Mouse (Mus musculus): ENCODE results near the gene Plekhg1. TPM values are rescaled to one million over a fixed set of nuclear protein-coding genes. Genes with fewer than 3 reads are reported as not detected.
A peak's percentile ranks its signal among the peaks of the same experiment; 100 is the strongest.

Gene Plekhg1
- 0.99 and 2.0 TPM in 2 replicates for polyA plus RNA-seq (2015; fragmentation: Nextera tagmentation; extraction: Ambion mirVana)

DNA sequence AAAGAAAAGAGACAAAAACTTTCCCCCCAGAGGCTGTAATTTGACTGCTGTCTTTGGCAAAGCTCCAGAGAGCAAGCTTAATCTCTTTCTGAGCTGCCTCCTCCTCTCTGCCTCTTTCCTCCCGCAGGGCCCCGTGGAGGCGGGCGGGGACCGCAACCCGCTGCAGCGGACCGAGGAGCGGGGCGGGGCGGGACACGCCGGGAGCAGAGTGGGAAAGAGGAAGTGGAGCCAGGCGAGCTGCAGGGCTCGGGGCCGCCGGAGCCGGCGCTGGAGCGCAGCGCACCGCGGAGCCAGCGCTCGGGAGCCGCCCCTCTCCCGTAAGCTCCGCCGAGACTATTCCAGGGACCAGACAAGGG is at the start of gene Plekhg1:
Plekhg1 (plus strand) TSS at position 217 of the 356 bp plus-strand sequence.
- WGBS (ENCODE audit: insufficient replicate concordance): under 1% methylated on average over 29 of the region's 29 CpGs
- Histone ChIP-seq H3K27ac (peak within 1 kb of the TSS; percentile 55), H3K27me3 (peaks cover 30% of the 10 kb centered on the region), H3K9ac (peak within 1 kb of the TSS; percentile 39), H3K4me1 (replicated peaks) (0 out of 2 replicates have a peak, but pooled peaks cover 7% of the 10 kb centered on the region), H3K4me2 (peak within 1 kb of the TSS; percentile 70), H3K36me3 (no peaks in the 10 kb centered on the region), H3K9me3 (replicated peaks) (no peaks in the 10 kb centered on the region), H3K4me3 (replicated peaks) (peak within 1 kb of the TSS; percentile 57)
- ATAC-seq (ENCODE audit: low read depth) (peak; percentile 68), DNase-seq (peak; percentile 17)

- Histone ChIP-seq H3K27me3 (no peaks in the 10 kb centered on the region), H3K36me3 (no peaks in the 10 kb centered on the region), H3K4me3 (replicated peaks) (no peak overlapping the region), H3K9ac (no peak overlapping the region), H3K4me2 (no peak overlapping the region), H3K27ac (no peak overlapping the region), H3K9me3 (replicated peaks) (no peaks in the 10 kb centered on the region), H3K4me1 (replicated peaks) (no peaks in the 10 kb centered on the region)
- WGBS (ENCODE audit: insufficient replicate concordance): 38% methylated on average over 1 of the region's 1 CpGs
- DNase-seq (no peak), ATAC-seq (ENCODE audit: low read depth) (no peak)
Observed at GRCm38 (mm10) chr10:3692791-3693190, 47.4 kb upstream of the Plekhg1 start.

DNA sequence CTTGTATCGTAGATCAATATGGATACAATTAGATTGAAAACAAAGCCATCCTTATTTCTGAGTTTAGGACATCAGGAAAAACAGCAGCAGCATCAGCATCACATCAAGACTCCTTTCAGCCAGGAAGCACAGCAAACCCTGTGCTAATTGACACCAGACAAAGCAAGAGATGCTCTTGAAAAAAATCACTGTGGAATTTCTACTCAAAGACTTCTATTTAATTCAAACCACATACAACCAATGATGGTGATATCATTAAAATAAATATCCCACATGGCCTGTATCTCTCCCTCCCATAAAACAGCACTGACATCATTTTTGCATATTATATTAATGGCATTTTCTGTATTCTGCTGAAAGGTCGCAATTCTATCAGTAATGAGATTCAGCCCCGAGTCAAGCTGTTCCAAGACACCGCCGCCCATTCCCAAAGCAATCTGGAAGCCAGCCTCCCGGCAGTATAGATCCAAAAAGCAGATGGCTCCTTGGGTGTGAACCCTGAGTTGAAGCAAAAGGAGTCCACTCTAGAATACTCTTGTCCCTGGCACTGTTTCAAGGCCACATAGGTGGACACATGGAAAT is 46.4 kb upstream of the Plekhg1 start:
- 66% methylated on average over 6 of the region's 6 CpGs for WGBS (ENCODE audit: insufficient replicate concordance)
- no peaks in the 10 kb centered on the region for H3K9me3 ChIP-seq (replicated peaks)
- H3K27ac ChIP-seq: no peak overlapping the region
- H3K27me3 ChIP-seq: no peaks in the 10 kb centered on the region
- H3K4me2 ChIP-seq: no peak overlapping the region
- no peaks in the 10 kb centered on the region for H3K36me3 ChIP-seq
- no peak overlapping the region for H3K9ac ChIP-seq
- ATAC-seq (ENCODE audit: low read depth) (no peak), DNase-seq (no peak)
- H3K4me3 ChIP-seq (replicated peaks): no peak overlapping the region
- H3K4me1 ChIP-seq (replicated peaks): no peaks in the 10 kb centered on the region

GRCm38 (mm10) chr10:3695332-3695905 is 44.7 kb upstream of the Plekhg1 start:
- Histone ChIP-seq H3K4me3 (replicated peaks) (no peak overlapping the region), H3K4me2 (no peak overlapping the region), H3K9ac (no peak overlapping the region), H3K27me3 (no peaks in the 10 kb centered on the region), H3K36me3 (no peaks in the 10 kb centered on the region), H3K4me1 (replicated peaks) (no peaks in the 10 kb centered on the region), H3K27ac (no peak overlapping the region), H3K9me3 (replicated peaks) (no peaks in the 10 kb centered on the region)
- DNase-seq (no peak), ATAC-seq (ENCODE audit: low read depth) (no peak)
- WGBS (ENCODE audit: insufficient replicate concordance): 50% methylated on average over 5 of the region's 5 CpGs

- H3K4me1 ChIP-seq (replicated peaks): peaks cover 3% of the 10 kb centered on the region; the same call in 1 of the 2 replicates
- no peak for ATAC-seq (ENCODE audit: low read depth)
Observed at GRCm38 (mm10) chr10:3696727-3697348, 43.3 kb upstream of the Plekhg1 start.

GRCm38 (mm10) chr10:3697500-3697899 is 42.7 kb upstream of the Plekhg1 start:
- ATAC-seq (ENCODE audit: low read depth) (no peak), DNase-seq (no peak)
- H3K9ac ChIP-seq: no peak overlapping the region
- no peak overlapping the region for H3K4me3 ChIP-seq (replicated peaks)
- H3K36me3 ChIP-seq: no peaks in the 10 kb centered on the region
- H3K27ac ChIP-seq: no peak overlapping the region
- WGBS (ENCODE audit: insufficient replicate concordance): 47% methylated on average over 5 of the region's 5 CpGs
- H3K4me1 ChIP-seq (replicated peaks): peaks cover 3% of the 10 kb centered on the region; the same call in 1 of the 2 replicates
- H3K9me3 ChIP-seq (replicated peaks): no peaks in the 10 kb centered on the region
- no peaks in the 10 kb centered on the region for H3K27me3 ChIP-seq
- no peak overlapping the region for H3K4me2 ChIP-seq

More at GRCm38 (mm10) chr10:3696727-3697348, 43.3 kb upstream of the Plekhg1 start:
- no peak for DNase-seq
- no peak overlapping the region for H3K4me3 ChIP-seq (replicated peaks)
- H3K4me2 ChIP-seq: no peak overlapping the region
- H3K27ac ChIP-seq: no peak overlapping the region
- WGBS (ENCODE audit: insufficient replicate concordance): 17% methylated on average over 8 of the region's 8 CpGs
- H3K27me3 ChIP-seq: no peaks in the 10 kb centered on the region
- no peaks in the 10 kb centered on the region for H3K9me3 ChIP-seq (replicated peaks)
- H3K9ac ChIP-seq: no peak overlapping the region
- H3K36me3 ChIP-seq: no peaks in the 10 kb centered on the region

GRCm38 (mm10) chr10:3700225-3701073 is 39.7 kb upstream of the Plekhg1 start:
- Histone ChIP-seq H3K36me3 (no peaks in the 10 kb centered on the region), H3K4me2 (no peak overlapping the region), H3K9ac (no peak overlapping the region), H3K4me3 (replicated peaks) (no peak overlapping the region), H3K27ac (no peak overlapping the region), H3K4me1 (replicated peaks) (peaks cover 3% of the 10 kb centered on the region; the same call in 1 of the 2 replicates), H3K9me3 (replicated peaks) (no peaks in the 10 kb centered on the region), H3K27me3 (no peaks in the 10 kb centered on the region)
- DNase-seq (no peak), ATAC-seq (ENCODE audit: low read depth) (no peak)
- 57% methylated on average over 12 of the region's 12 CpGs for WGBS (ENCODE audit: insufficient replicate concordance)

DNA sequence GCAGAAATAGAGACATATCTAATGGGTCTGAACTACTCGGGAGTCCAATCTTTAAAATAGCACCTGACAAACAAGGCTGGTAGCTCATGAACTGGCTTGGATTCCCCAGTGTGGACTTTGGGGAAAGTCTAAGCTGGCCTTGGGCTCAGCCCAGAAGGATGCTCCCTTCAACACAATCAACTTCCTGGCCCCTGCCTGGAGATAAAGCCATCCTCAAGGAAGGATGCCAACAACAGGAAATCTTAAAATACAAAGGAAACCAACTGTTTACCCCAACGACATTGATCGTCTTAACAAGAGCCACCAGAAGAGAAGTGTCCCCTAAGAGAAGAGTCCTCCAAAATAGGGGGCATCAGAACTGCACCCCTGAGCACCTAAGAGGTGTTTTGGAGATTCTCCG is 38.3 kb upstream of the Plekhg1 start:
- DNase-seq (no peak), ATAC-seq (ENCODE audit: low read depth) (no peak)
- 46% methylated on average over 4 of the region's 4 CpGs for WGBS (ENCODE audit: insufficient replicate concordance)

DNA sequence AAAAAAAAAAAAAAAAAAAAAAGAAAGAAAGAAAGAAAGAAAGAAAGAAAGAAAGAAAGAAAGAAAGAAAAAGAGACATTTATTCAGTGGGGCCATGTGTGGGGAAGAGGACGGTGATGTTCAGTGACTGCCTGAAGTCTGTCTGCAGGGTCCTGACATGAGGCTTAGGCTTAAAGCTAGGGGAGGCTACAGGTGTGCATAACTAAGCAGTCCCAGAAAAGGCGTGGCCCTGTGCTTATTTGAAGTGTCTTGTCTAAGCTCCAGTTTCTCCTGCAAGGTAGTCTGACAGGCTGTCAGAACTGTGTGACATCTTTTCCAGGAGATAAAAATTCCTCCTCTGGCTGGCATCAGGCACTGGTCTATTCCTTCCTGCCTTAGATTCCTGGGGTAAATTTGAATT is 37.6 kb upstream of the Plekhg1 start:
- 53% methylated on average over 2 of the region's 2 CpGs for WGBS (ENCODE audit: insufficient replicate concordance)

More for the DNA sequence above, 38.3 kb upstream of the Plekhg1 start:
- no peak overlapping the region for H3K27ac ChIP-seq
- peaks cover 3% of the 10 kb centered on the region; the same call in 1 of the 2 replicates for H3K4me1 ChIP-seq (replicated peaks)
- H3K27me3 ChIP-seq: no peaks in the 10 kb centered on the region
- no peaks in the 10 kb centered on the region for H3K36me3 ChIP-seq
- H3K4me3 ChIP-seq (replicated peaks): no peak overlapping the region
- no peak overlapping the region for H3K9ac ChIP-seq
- H3K9me3 ChIP-seq (replicated peaks): no peaks in the 10 kb centered on the region
- H3K4me2 ChIP-seq: no peak overlapping the region

GRCm38 (mm10) chr10:3706231-3706630 is 33.9 kb upstream of the Plekhg1 start:
- Histone ChIP-seq H3K4me3 (replicated peaks) (no peak overlapping the region), H3K27ac (no peak overlapping the region), H3K9ac (no peak overlapping the region), H3K4me2 (no peak overlapping the region), H3K4me1 (replicated peaks) (no peaks in the 10 kb centered on the region), H3K36me3 (no peaks in the 10 kb centered on the region), H3K9me3 (replicated peaks) (no peaks in the 10 kb centered on the region), H3K27me3 (no peaks in the 10 kb centered on the region)
- ATAC-seq (ENCODE audit: low read depth) (no peak), DNase-seq (no peak)
- WGBS (ENCODE audit: insufficient replicate concordance): 45% methylated on average over 4 of the region's 4 CpGs

More for the DNA sequence above, 37.6 kb upstream of the Plekhg1 start:
- Histone ChIP-seq H3K27ac (no peak overlapping the region), H3K4me3 (replicated peaks) (no peak overlapping the region), H3K9me3 (replicated peaks) (no peaks in the 10 kb centered on the region), H3K9ac (no peak overlapping the region), H3K4me1 (replicated peaks) (peaks cover 3% of the 10 kb centered on the region; the same call in 1 of the 2 replicates), H3K4me2 (no peak overlapping the region), H3K36me3 (no peaks in the 10 kb centered on the region), H3K27me3 (no peaks in the 10 kb centered on the region)
- DNase-seq: no peak
- ATAC-seq (ENCODE audit: low read depth): no peak

DNA sequence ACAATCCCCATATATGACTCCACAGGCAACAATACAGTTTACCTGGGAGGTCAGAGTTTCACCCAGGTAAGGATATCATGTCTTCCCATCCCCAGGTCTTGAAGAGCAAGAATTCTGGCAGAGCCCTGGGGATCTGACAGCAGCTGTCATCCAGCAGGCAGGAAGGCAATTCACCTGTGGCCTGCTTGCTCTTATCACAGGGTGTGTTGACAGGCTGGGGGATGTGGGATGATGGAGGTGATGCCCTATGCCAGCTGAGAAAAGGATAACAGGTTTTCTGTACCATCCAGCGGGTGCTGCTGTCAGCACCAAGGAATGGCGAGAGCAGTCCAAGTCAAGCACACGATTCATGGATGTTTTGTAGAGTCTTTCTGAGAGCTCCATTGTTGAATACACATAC is 30.1 kb upstream of the Plekhg1 start:
- no peaks in the 10 kb centered on the region for H3K4me1 ChIP-seq (replicated peaks)
- no peak for ATAC-seq (ENCODE audit: low read depth)

More for the DNA sequence above, 30.1 kb upstream of the Plekhg1 start:
- H3K27me3 ChIP-seq: no peaks in the 10 kb centered on the region
- no peaks in the 10 kb centered on the region for H3K9me3 ChIP-seq (replicated peaks)
- H3K36me3 ChIP-seq: no peaks in the 10 kb centered on the region
- H3K27ac ChIP-seq: no peak overlapping the region
- no peak for DNase-seq
- no peak overlapping the region for H3K4me2 ChIP-seq
- no peak overlapping the region for H3K9ac ChIP-seq
- 65% methylated on average over 3 of the region's 3 CpGs for WGBS (ENCODE audit: insufficient replicate concordance)
- no peak overlapping the region for H3K4me3 ChIP-seq (replicated peaks)
